Mouse (Mus musculus): ENCODE data around the gene Olr1. TPM values are rescaled to one million over a fixed set of nuclear protein-coding genes. Genes with fewer than 3 reads are reported as not detected.
"Not testable (repeated sequence)": the region's sequence is repeated elsewhere in the genome, so short reads cannot be mapped to it uniquely, and the experiment has no call there.

Olr1 gene
- polyA plus RNA-seq, 1 experiment from 2014 or later = not detected

DNA sequence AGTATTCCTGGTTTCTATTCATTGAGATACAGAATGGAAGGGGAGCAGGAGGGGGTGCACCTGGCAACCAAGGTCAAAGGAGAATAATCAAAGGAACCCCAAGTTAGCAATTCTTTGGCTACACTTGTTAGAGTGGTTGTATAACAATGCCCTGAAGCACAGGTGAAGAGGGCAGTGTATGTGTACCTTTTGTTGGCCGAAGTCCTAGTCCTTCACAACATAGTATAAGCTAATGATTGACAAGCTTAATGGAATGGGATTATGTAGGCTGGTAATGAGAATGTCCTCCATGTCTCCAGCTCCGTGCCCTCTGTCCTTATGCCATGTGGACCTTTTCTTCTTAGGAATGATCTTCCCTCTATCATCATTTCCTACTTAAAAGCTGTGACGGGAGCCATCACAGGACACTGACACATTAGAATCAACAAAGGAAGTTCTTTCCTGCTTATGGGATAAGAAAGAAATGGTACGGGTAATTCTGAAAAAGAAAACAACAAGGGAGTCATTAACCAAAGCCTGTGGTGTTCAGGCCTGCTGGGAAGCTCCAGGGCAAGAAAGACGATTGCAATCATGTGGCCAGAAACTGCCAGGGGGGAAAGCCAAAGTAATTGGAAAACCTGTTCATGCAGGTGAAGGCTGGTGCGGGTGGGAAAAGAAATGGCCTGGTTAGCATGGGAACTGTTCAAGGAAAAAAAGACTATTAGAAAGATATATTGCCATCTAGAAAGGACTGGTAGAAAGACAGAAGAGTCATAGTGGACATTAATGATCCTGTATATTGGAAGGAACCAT lies 3.4 kb upstream of the Olr1 start:
- H3K9me3 ChIP-seq = no peaks in the 10 kb centered on the region
- H3K27ac ChIP-seq = no peak overlapping the region
- WGBS = 59% methylated on average over 6 of the region's 6 CpGs
- no peaks in the 10 kb centered on the region for H3K27me3 ChIP-seq
- H3K4me1 ChIP-seq (replicated peaks) = peaks cover 16% of the 10 kb centered on the region
- no peaks in the 10 kb centered on the region for H3K36me3 ChIP-seq
- ATAC-seq (ENCODE audit: insufficient number of reproducible peaks, insufficient read depth, low FRiP score, low TSS enrichment, low read depth) = no peak
- H3K4me3 ChIP-seq (replicated peaks) = no peak overlapping the region
- no peak overlapping the region for H3K9ac ChIP-seq (replicated peaks)
- no peak overlapping the region for H3K4me2 ChIP-seq

DNA sequence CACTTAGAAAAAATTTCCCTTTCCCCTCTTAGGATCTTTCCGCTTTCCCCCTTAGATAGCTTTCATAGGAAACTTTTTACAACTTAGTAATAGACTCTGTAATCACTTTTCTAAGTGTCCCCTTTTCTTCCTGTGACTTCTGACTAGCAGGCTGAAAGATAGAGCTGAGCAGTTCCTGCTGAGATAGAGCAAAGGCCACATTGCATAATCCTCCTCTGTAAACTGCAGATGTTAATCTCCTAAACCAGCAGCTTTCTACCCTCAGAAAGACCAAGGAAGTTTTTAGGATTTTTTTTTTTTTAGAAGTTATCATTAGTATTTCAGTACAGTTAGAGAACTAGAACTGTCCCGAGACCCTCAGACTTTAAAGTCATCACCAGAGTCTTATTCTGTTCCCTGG lies 3.5 kb downstream of the Olr1 start:
- no peak for ATAC-seq (ENCODE audit: insufficient number of reproducible peaks, insufficient read depth, low FRiP score, low TSS enrichment, low read depth)
- WGBS = 76% methylated on average over 2 of the region's 2 CpGs
- no peak overlapping the region for H3K4me2 ChIP-seq
- H3K27me3 ChIP-seq = no peaks in the 10 kb centered on the region
- peaks cover 7% of the 10 kb centered on the region for H3K9me3 ChIP-seq
- no peaks in the 10 kb centered on the region for H3K36me3 ChIP-seq
- H3K4me3 ChIP-seq (replicated peaks) = no peak overlapping the region
- H3K4me1 ChIP-seq (replicated peaks) = no peaks in the 10 kb centered on the region
- no peak overlapping the region for H3K27ac ChIP-seq
- H3K9ac ChIP-seq (replicated peaks) = no peak overlapping the region

DNA sequence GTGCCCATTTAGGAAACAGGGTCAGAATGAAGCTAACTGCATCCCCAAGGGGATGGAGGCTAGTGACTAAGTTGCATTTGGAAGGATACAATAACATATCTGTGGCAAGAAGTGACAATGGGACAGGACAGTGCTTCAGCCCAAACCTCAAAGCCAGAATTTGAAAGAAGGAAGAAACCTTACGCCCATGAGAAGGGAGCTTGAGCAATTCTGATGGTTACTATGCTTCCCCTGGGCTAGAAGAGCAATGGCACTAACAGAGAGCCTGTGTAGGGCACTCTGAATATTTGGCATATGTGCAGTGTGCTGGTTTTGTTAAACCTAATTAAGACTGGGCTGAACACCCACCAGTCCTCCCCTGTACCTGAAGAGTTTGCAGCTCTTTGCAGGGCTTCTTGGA lies 7.4 kb downstream of the Olr1 start:
- H3K4me3 ChIP-seq (replicated peaks); H3K27me3 ChIP-seq; H3K4me1 ChIP-seq (replicated peaks); H3K9me3 ChIP-seq; H3K9ac ChIP-seq (replicated peaks); H3K4me2 ChIP-seq; ATAC-seq (ENCODE audit: insufficient number of reproducible peaks, insufficient read depth, low FRiP score, low TSS enrichment, low read depth); H3K27ac ChIP-seq; H3K36me3 ChIP-seq: not testable (repeated sequence)
- WGBS = 96% methylated on average over 1 of the region's 1 CpGs

DNA sequence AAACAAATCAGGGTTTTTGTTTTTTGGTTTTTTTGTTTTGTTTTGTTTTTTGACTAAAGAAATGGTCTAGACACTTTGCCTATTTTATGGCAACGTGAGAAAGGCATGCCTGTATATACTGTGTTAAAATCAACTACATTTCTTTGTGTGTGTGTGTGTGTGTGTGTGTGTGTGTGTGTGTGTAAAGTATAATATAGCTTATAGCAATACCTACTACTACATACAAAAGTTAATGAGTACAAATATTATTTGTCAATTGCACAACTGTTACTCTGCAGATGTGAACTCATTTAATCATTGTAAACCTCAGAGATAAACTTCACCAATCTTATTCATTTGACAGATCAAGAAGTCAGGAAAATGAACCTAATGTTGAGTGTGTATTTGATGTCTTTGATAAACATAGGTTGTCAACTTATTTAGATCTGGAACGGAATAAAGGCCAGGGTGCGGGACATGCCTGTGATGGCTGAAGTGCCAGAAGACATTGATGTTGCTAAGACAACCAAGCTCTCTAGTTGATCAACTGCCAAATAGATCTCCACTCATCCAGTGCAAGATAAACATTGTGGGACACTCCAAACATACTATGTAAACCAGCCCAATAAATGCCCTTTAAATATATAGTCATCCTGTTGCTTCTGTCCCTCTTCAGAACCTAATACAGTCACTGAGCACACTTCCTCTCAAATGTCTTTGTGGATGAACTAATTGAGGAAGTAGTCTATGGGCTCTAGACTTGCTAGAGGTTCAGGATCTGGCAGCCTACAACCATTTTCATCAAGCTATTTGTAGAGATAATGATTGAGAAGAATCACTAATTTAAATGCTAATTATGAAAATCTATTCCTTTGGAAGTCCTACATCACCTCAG lies 9.4 kb downstream of the Olr1 start:
- ATAC-seq (ENCODE audit: insufficient number of reproducible peaks, insufficient read depth, low FRiP score, low TSS enrichment, low read depth) = no peak
- H3K9me3 ChIP-seq = no peaks in the 10 kb centered on the region

DNA sequence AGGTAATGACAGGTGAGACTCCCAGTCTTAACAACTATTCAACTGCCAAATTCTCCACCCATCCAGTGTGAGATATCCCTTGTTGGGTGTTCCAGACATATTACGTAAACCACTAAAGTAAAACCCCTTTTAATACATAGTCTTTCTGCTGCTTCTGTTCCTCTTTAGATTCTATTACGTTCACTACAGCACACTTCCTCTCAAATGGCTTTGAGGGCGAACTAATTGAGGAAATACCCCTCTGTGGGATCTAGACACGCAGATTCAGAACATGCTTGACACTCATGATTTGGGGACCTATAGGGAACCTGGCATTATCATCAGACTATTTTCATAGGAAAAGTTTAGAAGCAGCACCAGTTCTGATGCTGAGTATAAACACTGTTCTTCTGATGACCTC lies 12.0 kb downstream of the Olr1 start:
- Histone ChIP-seq H3K27me3 (no peaks in the 10 kb centered on the region), H3K36me3 (no peaks in the 10 kb centered on the region), H3K9me3 (no peaks in the 10 kb centered on the region), H3K4me2 (no peak overlapping the region), H3K4me1 (replicated peaks) (no peaks in the 10 kb centered on the region), H3K9ac (replicated peaks) (no peak overlapping the region), H3K27ac (no peak overlapping the region), H3K4me3 (replicated peaks) (no peak overlapping the region)
- 84% methylated on average over 4 of the region's 4 CpGs for whole genome bisulfite sequencing
- ATAC-seq (ENCODE audit: insufficient number of reproducible peaks, insufficient read depth, low FRiP score, low TSS enrichment, low read depth) = no peak

More for the DNA sequence above, 9.4 kb downstream of the Olr1 start:
- Histone ChIP-seq H3K9ac (replicated peaks) (no peak overlapping the region), H3K36me3 (no peaks in the 10 kb centered on the region), H3K4me3 (replicated peaks) (no peak overlapping the region), H3K27me3 (no peaks in the 10 kb centered on the region), H3K4me2 (no peak overlapping the region), H3K27ac (no peak overlapping the region), H3K4me1 (replicated peaks) (no peaks in the 10 kb centered on the region)
- 92% methylated on average over 3 of the region's 3 CpGs for WGBS

DNA sequence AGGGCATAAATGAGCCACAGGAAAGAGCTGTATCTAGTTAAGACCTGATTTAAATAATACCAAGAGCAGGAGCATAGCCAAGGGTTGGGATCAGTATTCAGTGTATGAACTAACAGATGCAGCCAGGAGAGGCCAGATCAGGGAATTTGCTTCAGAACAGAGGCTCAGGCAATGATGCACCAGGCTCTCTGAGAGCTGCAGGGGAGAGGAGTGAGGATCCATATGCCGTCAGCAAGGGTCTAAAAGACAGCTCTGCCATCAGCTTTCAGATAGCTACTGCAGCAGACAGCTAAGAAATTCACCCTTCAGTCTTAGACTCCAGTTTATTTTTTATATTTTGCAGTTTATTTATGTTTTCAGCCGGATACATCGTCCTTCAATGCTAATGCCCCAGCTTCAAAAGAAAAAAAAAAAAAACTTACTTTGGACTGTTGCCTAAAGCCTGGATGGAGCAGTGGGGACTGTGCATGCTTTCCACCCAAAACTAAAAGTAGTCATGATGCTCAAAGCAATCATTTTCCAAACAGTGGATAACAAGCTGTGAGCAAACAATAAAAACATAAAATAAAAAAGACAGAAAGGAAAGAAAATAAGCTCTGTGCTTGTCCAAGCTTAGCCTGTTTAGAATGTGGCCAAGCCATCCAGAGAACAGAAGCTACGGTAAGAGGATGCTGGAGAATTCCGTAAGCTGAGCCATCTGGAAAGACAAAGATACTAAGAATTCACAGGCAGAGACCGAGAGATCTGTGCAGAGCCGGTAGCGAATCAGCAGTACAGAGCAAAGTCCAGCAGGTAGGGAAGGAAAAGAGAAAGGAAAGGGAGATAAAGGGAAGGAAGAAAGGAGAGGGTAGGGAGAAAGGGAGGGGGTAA lies 26.6 kb downstream of the Olr1 start:
- WGBS = 70% methylated on average over 8 of the region's 8 CpGs
- no peak overlapping the region for H3K9ac ChIP-seq (replicated peaks)
- no peak overlapping the region for H3K27ac ChIP-seq
- no peak overlapping the region for H3K4me2 ChIP-seq
- H3K4me1 ChIP-seq (replicated peaks) = no peaks in the 10 kb centered on the region
- no peaks in the 10 kb centered on the region for H3K27me3 ChIP-seq
- no peaks in the 10 kb centered on the region for H3K9me3 ChIP-seq
- H3K4me3 ChIP-seq (replicated peaks) = no peak overlapping the region
- no peak for ATAC-seq (ENCODE audit: insufficient number of reproducible peaks, insufficient read depth, low FRiP score, low TSS enrichment, low read depth)
- H3K36me3 ChIP-seq = no peaks in the 10 kb centered on the region

DNA sequence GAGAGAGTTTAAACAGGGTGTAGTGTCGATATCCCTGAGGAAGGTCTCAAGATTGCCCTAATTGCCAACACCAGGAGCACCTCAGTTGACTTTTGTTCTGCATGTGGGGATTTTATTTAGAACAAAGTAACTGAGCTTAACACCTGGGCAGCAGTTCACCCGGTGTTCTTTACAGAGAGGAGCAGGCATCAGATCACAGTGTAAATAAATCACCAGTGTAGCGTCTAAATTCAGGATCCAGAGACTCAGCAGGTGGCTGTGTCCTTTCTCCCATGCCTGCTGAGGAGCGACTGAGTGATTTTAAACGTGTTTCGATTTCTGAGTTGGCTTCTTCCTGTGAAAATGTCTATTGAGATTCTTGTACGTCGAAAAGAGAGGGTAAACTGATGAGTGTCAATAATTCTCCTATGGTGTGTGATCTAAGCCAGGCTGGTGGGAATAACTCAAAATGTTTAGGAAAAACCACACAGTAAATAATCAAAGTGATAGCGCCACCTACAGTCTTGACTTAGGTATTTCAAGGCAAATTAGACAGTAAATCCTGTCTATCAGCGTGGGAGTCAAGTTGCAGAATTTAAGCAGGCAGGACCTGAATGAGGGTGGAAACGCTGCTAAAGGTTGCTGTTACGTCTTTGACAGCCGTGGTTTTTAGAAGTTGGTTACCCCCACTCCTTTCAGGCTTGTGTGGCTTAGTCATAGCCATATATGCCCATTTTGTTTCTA lies 30.4 kb downstream of the Olr1 start:
- 26% methylated on average over 13 of the region's 13 CpGs for WGBS
- Histone ChIP-seq H3K4me3 (replicated peaks) (no peak overlapping the region), H3K9ac (replicated peaks) (no peak overlapping the region), H3K27me3 (no peaks in the 10 kb centered on the region), H3K4me1 (replicated peaks) (no peaks in the 10 kb centered on the region), H3K9me3 (no peaks in the 10 kb centered on the region), H3K4me2 (no peak overlapping the region), H3K27ac (no peak overlapping the region), H3K36me3 (no peaks in the 10 kb centered on the region)
- ATAC-seq (ENCODE audit: insufficient number of reproducible peaks, insufficient read depth, low FRiP score, low TSS enrichment, low read depth) = no peak

DNA sequence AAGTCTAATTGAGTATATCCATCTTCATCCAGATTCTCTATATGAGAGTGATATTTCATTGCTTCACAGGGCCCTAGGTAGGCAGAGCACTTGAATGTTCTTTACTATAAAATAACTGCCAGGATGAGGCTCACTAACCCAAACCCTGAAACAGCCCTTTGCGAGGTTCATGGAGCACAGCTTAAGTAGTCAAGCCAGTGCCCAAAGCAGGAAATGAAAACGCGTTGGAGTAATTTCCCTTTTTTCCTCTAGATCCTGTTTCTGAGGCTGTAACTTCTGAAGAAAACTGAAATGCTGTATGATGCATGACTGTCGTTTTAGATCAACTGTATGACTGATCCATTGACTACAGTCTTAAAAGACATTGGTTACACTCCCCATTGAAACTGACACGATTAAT lies 34.3 kb downstream of the Olr1 start:
- no peak overlapping the region for H3K27ac ChIP-seq
- no peaks in the 10 kb centered on the region for H3K36me3 ChIP-seq
- WGBS = 64% methylated on average over 5 of the region's 5 CpGs
- H3K9me3 ChIP-seq = no peaks in the 10 kb centered on the region
- no peak overlapping the region for H3K4me3 ChIP-seq (replicated peaks)
- ATAC-seq (ENCODE audit: insufficient number of reproducible peaks, insufficient read depth, low FRiP score, low TSS enrichment, low read depth) = no peak
- H3K4me2 ChIP-seq = no peak overlapping the region
- no peaks in the 10 kb centered on the region for H3K4me1 ChIP-seq (replicated peaks)
- H3K9ac ChIP-seq (replicated peaks) = no peak overlapping the region
- no peaks in the 10 kb centered on the region for H3K27me3 ChIP-seq

DNA sequence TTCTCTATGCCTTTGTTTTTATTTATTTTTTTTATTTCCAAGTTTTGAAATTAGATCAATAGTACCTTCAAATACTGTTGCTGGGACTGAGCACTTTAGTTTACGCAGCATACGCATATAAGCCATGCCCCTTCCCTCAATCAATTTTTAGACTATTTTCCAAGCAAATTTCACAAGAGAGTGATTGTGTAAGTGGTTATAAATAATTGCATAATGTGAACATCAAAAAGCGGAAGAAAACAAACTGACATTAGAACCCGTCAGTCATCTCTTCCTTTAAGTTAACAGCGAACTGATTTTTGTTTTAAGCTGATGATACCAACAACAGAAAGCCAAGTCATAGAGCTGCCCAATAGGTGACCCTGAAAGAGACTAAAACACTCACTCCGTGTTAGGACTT lies 35.6 kb downstream of the Olr1 start:
- Histone ChIP-seq H3K9ac (replicated peaks) (no peak overlapping the region), H3K4me3 (replicated peaks) (no peak overlapping the region), H3K27ac (no peak overlapping the region), H3K9me3 (no peaks in the 10 kb centered on the region), H3K4me1 (replicated peaks) (no peaks in the 10 kb centered on the region), H3K4me2 (no peak overlapping the region), H3K36me3 (no peaks in the 10 kb centered on the region), H3K27me3 (no peaks in the 10 kb centered on the region)
- no peak for ATAC-seq (ENCODE audit: insufficient number of reproducible peaks, insufficient read depth, low FRiP score, low TSS enrichment, low read depth)
- WGBS = 93% methylated on average over 6 of the region's 6 CpGs

DNA sequence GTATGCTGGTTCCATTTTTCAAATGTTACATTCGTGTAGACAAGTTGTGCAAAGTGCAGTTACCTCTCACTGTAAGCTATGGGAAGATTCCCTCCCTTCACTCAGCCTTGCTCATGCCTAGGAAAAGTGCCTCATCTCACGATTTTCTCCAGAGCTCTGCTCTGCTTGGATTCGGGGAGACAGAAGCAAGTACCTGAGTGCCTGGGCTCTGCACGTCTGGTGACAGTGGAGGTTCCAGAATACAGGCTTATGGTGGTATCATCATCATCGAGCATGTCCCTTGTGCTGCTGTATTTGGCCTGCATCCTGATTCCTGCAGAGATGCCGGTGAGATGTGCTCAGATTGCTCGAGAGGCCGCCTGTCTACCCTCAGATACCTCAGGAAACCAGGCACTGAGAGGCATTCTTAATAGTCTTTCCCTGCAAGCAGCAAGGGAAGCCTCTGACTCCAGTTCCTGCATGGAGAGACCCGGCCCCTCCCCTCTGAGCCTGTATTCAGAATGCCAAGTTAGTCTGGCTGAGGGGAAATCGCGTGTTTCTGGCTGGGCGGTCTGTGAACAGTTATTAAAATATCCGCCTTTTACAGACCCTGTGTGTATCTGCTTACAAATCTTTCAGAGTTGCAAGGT lies 55.4 kb downstream of the Olr1 start, which contains the start of gene Clec1a:
Gene Clec1a (minus strand): TSS at position 590 of the 629 bp plus-strand sequence.
- Histone ChIP-seq H3K4me1 (replicated peaks) (no peaks in the 10 kb centered on the region), H3K27me3 (no peaks in the 10 kb centered on the region), H3K9ac (replicated peaks) (no peak within 1 kb of the TSS), H3K4me2 (no peak within 1 kb of the TSS), H3K4me3 (replicated peaks) (no peak within 1 kb of the TSS), H3K27ac (no peak within 1 kb of the TSS), H3K9me3 (no peaks in the 10 kb centered on the region), H3K36me3 (no peaks in the 10 kb centered on the region)
- WGBS = 60% methylated on average over 13 of the region's 13 CpGs
- ATAC-seq (ENCODE audit: insufficient number of reproducible peaks, insufficient read depth, low FRiP score, low TSS enrichment, low read depth) = no peak
